ENCODE assay signal across 14 mouse cellular contexts in the genomic region with DNA sequence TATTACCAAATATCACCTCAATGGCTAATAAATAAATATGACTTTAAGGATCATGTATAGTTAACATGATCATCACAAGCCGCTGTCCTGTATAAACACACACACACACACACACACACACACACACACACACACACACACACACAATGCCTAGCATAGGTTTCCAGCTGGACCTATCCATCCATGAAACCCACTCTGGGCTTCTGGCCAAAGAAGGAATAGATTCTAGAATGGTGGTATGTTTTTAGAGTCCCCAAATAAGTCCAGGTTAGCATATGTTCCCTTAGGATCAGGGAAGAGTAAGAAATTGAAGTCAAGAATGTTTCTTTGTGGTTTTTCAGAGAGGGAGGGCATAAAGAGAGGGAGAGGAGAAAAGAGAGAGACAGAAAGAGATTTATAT.
"Had no signal": no experiment of that assay in that cellular context is flagged by ENCODE, and none has a peak within 500 bp of the region (broad histone marks: within the 10 kb centered on the region; RNA-seq: fewer than 3 reads in every experiment).

No protein-coding gene starts in this region.

- H3K4me1 ChIP-seq: kidney, embryonic 15.5 days; liver, embryonic 13.5 days; stomach, embryonic 15.5 days had no signal

- H3K27me3 ChIP-seq: kidney, embryonic 15.5 days; liver, embryonic 13.5 days; midbrain, embryonic 12.5 days; stomach, embryonic 15.5 days had no signal

- H3K9ac ChIP-seq: kidney, embryonic 15.5 days; liver, embryonic 13.5 days; midbrain, embryonic 12.5 days; stomach, embryonic 15.5 days had no signal

- H3K27ac ChIP-seq: kidney, embryonic 15.5 days; liver, embryonic 13.5 days; midbrain, embryonic 12.5 days; stomach, embryonic 15.5 days had no signal

- H3K4me3 ChIP-seq: kidney, embryonic 15.5 days; liver, embryonic 13.5 days; midbrain, embryonic 12.5 days; stomach, embryonic 15.5 days had no signal

- DNase-seq: kidney, adult 11 months; kidney, adult 8-10 months; kidney, postnatal 10 days; kidney, postnatal 36 days; liver, embryonic 13.5 days; lung, adult 2 months; lung, postnatal 14 days; lung, postnatal 4 days; right cerebral cortex, postnatal 25 days; spleen, adult 18-20 months; thymus, postnatal 25 days had no signal

- H3K9me3 ChIP-seq: kidney, embryonic 15.5 days; liver, embryonic 13.5 days; midbrain, embryonic 12.5 days; stomach, embryonic 15.5 days had no signal

- H3K4me2 ChIP-seq: kidney, embryonic 15.5 days; liver, embryonic 13.5 days; midbrain, embryonic 12.5 days; stomach, embryonic 15.5 days had no signal

- H3K36me3 ChIP-seq: kidney, embryonic 15.5 days; liver, embryonic 13.5 days; midbrain, embryonic 12.5 days; stomach, embryonic 15.5 days had no signal
